Mouse (Mus musculus) small intestine, adult 10 weeks (tissue): ENCODE results near the gene Dap. TPM values are rescaled to one million over a fixed set of nuclear protein-coding genes. Genes with fewer than 3 reads are reported as not detected.

ENCODE experiments used
- polyA plus RNA-seq: library from polyadenylated mRNA; stranded (reverse); fragments of 350-450 nt; fragmentation: Illumina TruSeq; extraction: RNeasy Lipid Tissue Mini Kit (QIAGEN cat#74804); gene quantifications from one replicate; pipeline ENCODE4 v1.2.3, GENCODE M21; 2014; ENCODE audit warnings: low replicate concordance

Gene Dap
- polyA plus RNA-seq: 27.3 TPM

DNA sequence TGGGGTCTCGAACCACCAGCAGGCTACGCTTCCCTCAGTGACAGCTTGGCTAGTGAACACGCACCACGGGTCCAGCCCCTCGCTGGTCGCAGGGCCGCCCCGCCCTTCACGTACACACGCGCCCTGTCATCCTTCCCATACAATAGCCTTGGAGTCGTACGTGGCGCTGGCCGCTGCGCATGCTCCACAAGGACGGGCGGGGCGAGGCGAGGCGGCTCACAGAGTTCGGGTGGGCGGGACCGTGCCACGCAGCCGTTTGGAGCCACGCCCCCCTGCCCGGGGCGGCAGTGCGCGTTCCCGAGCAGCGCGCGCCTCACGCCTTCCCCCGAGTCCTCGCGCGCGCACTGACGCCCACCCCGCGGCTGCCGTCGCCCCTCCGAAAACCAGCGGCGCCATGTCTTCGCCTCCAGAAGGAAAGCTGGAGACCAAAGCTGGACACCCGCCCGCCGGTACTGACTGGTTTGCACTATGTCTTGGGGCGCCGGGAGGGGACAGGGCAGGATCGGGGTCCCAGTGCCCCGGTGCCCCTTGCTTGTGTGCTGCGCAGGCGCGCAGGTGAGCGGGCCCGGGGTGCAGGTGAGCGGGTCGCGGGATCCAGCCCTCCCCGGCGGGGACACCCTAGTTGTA lies at the start of gene Dap:
TSS of gene Dap (plus strand) at position 180 of the 627 bp plus-strand sequence.

Other genes with a start within 250 kb of the Dap start
- 0.45 TPM for gene Ankrd33b, start 143.4 kb downstream of the Dap start, polyA plus RNA-seq
- gene Ropn1l, start 229.4 kb downstream of the Dap start, polyA plus RNA-seq: not detected